Mouse (Mus musculus): ENCODE results near the gene Tmem222.

DNA sequence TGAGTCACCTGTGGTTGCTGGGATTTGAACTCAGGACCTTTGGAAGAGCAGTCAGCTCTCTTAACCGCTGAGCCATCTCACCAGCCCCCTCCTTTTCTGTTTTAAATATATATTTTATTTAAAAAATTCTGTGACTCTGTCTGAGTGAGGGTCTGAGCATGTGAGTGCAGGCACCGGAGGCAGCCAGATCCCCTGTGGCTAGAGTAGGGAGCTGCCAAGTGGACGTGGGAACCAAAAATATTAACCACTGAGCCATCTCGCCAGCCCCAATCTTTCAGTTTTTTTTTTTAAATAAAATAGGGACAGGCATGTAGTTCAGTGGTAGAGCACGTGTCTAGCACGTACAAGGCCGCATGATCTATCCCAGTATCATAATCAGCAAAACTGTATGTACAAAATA lies 27.2 kb upstream of the Tmem222 start:
- TF ChIP-seq CTCF (IDR thresholded peaks at IDR 0.05; ENCODE audit: borderline replicate concordance, control insufficient read depth, extremely low read depth, insufficient read depth, low read length, poor library complexity): no peak
- no peak for TF ChIP-seq POLR2A (IDR thresholded peaks at IDR 0.05; ENCODE audit: control insufficient read depth, extremely low read depth, insufficient read depth, low read length, poor library complexity)
